Mouse (Mus musculus) MEL (cell line): Measurements from ENCODE around the gene Hoxc10. TPM values are rescaled to one million over a fixed set of nuclear protein-coding genes. Genes with fewer than 3 reads are reported as not detected.

Experiments used
- DNase-seq: peaks from one replicate; pipeline ENCODE4 v3.0.0; 2011; ENCODE audit warnings: low read depth, low spot score
- H3K27ac ChIP-seq: 2 replicates; pipeline ENCODE4 v1.5.1; 2012; ENCODE audit warnings: low read depth, mild to moderate bottlenecking, control low read depth, low read length, moderate library complexity; ENCODE audit not compliant: control insufficient read depth
- H3K27me3 ChIP-seq, 2 experiments: fragments of 150-350 bp in 1 of 2; sonication (generic) in 1 of 2; 2 replicates each; pipeline ENCODE4 v1.6.1; 2012; ENCODE audit warnings: low read length in 2 of 2, mild to moderate bottlenecking in 2 of 2, improper control_type of control experiment in 1 of 2, moderate library complexity in 1 of 2; ENCODE audit not compliant: insufficient read depth in 2 of 2, control insufficient read depth in 1 of 2
- H3K36me3 ChIP-seq, 2 experiments: 2 replicates each; pipeline ENCODE4 v1.6.1; 2012 to 2014; ENCODE audit warnings: low read length in 2 of 2, improper control_type of control experiment in 1 of 2, inconsistent platforms in 1 of 2, mild to moderate bottlenecking in 1 of 2; ENCODE audit not compliant: insufficient read depth in 2 of 2, control insufficient read depth in 1 of 2
- H3K4me1 ChIP-seq, 2 experiments: fragments of 150-350 bp in 1 of 2; sonication (generic) in 1 of 2; 2 replicates each; pipeline ENCODE4 v1.6.1; 2012; ENCODE audit warnings: low read length in 2 of 2, improper control_type of control experiment in 1 of 2, mild to moderate bottlenecking in 1 of 2; ENCODE audit not compliant: insufficient read depth in 2 of 2, control insufficient read depth in 1 of 2
- H3K4me3 ChIP-seq, 2 experiments: fragments of 150-350 bp in 1 of 2; sonication (generic) in 1 of 2; 2 replicates each; pipeline ENCODE4 v1.5.1; 2012; ENCODE audit warnings: low read depth in 2 of 2, low read length in 2 of 2, mild to moderate bottlenecking in 2 of 2, moderate library complexity in 2 of 2, control low read depth in 1 of 2, improper control_type of control experiment in 1 of 2; ENCODE audit not compliant: control insufficient read depth in 1 of 2, insufficient read depth in 1 of 2
- H3K79me2 ChIP-seq: 2 replicates; pipeline ENCODE4 v1.6.1; 2012; ENCODE audit warnings: mild to moderate bottlenecking, low read length, moderate library complexity; ENCODE audit not compliant: control insufficient read depth, poor library complexity, insufficient read depth
- H3K9ac ChIP-seq: 2 replicates; pipeline ENCODE4 v1.6.1; 2012; ENCODE audit warnings: low read depth, mild to moderate bottlenecking, control low read depth, low read length, moderate library complexity; ENCODE audit not compliant: control insufficient read depth, poor library complexity, severe bottlenecking
- H3K9me3 ChIP-seq: fragments of 150-350 bp; sonication (generic); replicated peaks from 2 replicates; pipeline ENCODE4 v1.6.1; 2012; ENCODE audit warnings: mild to moderate bottlenecking, low read length, improper control_type of control experiment, moderate library complexity; ENCODE audit not compliant: insufficient read depth
- BHLHE40 ChIP-seq: IDR thresholded peaks from 2 replicates; pipeline ENCODE4 v1.6.1; 2012; ENCODE audit warnings: low read depth, mild to moderate bottlenecking, inconsistent platforms, low read length, improper control_type of control experiment, borderline replicate concordance
- CHD1 ChIP-seq: IDR thresholded peaks from 2 replicates; pipeline ENCODE4 v1.6.1; 2012; ENCODE audit warnings: low read depth, mild to moderate bottlenecking, inconsistent platforms, low read length, improper control_type of control experiment
- E2F4 ChIP-seq: IDR thresholded peaks from 2 replicates; pipeline ENCODE4 v1.6.1; 2011; ENCODE audit warnings: low read depth, low read length, improper control_type of control experiment, borderline replicate concordance
- ELF1 ChIP-seq: IDR thresholded peaks from 2 replicates; pipeline ENCODE4 v1.6.1; 2014; ENCODE audit warnings: low read depth, mild to moderate bottlenecking, inconsistent platforms, low read length, improper control_type of control experiment, moderate library complexity
- EP300 ChIP-seq, 2 experiments: IDR thresholded peaks; 2 replicates each; pipeline ENCODE4 v1.6.1; 2011; ENCODE audit warnings: improper control_type of control experiment in 2 of 2, low read length in 2 of 2, low read depth in 1 of 2, mild to moderate bottlenecking in 1 of 2
- ETS1 ChIP-seq: IDR thresholded peaks from 2 replicates; pipeline ENCODE4 v1.6.1; 2012; ENCODE audit warnings: low read depth, mild to moderate bottlenecking, inconsistent platforms, low read length, improper control_type of control experiment, moderate library complexity
- GABPA ChIP-seq: IDR thresholded peaks from 2 replicates; pipeline ENCODE4 v1.6.1; 2012; ENCODE audit warnings: low read depth, mild to moderate bottlenecking, inconsistent platforms, low read length, improper control_type of control experiment, moderate library complexity
- GATA1 ChIP-seq: IDR thresholded peaks from 2 replicates; pipeline ENCODE4 v1.6.1; 2011; ENCODE audit warnings: low read depth, low read length, improper control_type of control experiment
- JUND ChIP-seq: IDR thresholded peaks from 2 replicates; pipeline ENCODE4 v1.6.1; 2011; ENCODE audit warnings: low read depth, mild to moderate bottlenecking, improper control_type of control experiment, low read length
- MAZ ChIP-seq: IDR thresholded peaks from 2 replicates; pipeline ENCODE4 v1.6.1; 2012; ENCODE audit warnings: low read depth, mild to moderate bottlenecking, inconsistent platforms, low read length, improper control_type of control experiment
- MEF2A ChIP-seq: IDR thresholded peaks from 2 replicates; pipeline ENCODE4 v1.6.1; 2014; ENCODE audit warnings: low read depth, mild to moderate bottlenecking, inconsistent platforms, low read length, improper control_type of control experiment; ENCODE audit not compliant: poor library complexity, insufficient replicate concordance, severe bottlenecking; ENCODE audit errors: extremely low read depth
- MXI1 ChIP-seq: IDR thresholded peaks from 2 replicates; pipeline ENCODE4 v1.6.1; 2011; ENCODE audit warnings: mild to moderate bottlenecking, low read depth, low read length, improper control_type of control experiment
- MYB ChIP-seq: IDR thresholded peaks from 2 replicates; pipeline ENCODE4 v1.6.1; 2011; ENCODE audit warnings: mild to moderate bottlenecking, low read depth, low read length, improper control_type of control experiment
- MYC ChIP-seq: IDR thresholded peaks from 2 replicates; pipeline ENCODE4 v1.6.1; 2011; ENCODE audit warnings: low read depth, mild to moderate bottlenecking, low read length, improper control_type of control experiment, moderate library complexity
- NELFE ChIP-seq: IDR thresholded peaks from 2 replicates; pipeline ENCODE4 v1.6.1; 2011; ENCODE audit warnings: low read depth, low read length, improper control_type of control experiment
- NRF1 ChIP-seq: IDR thresholded peaks from 2 replicates; pipeline ENCODE4 v1.6.1; 2014; ENCODE audit warnings: low read depth, mild to moderate bottlenecking, inconsistent platforms, low read length, improper control_type of control experiment, moderate library complexity; ENCODE audit not compliant: poor library complexity, insufficient read depth, severe bottlenecking
- RAD21 ChIP-seq: IDR thresholded peaks from 2 replicates; pipeline ENCODE4 v1.6.1; 2011; ENCODE audit warnings: mild to moderate bottlenecking, low read depth, low read length, improper control_type of control experiment
- SIN3A ChIP-seq: IDR thresholded peaks from 2 replicates; pipeline ENCODE4 v1.6.1; 2012; ENCODE audit warnings: low read length, improper control_type of control experiment, inconsistent platforms
- TAL1 ChIP-seq: IDR thresholded peaks from 2 replicates; pipeline ENCODE4 v1.6.1; 2012; ENCODE audit warnings: mild to moderate bottlenecking, inconsistent platforms, low read length, moderate library complexity, mixed read lengths
- USF1 ChIP-seq: IDR thresholded peaks from 2 replicates; pipeline ENCODE4 v1.6.1; 2014; ENCODE audit warnings: low read depth, mild to moderate bottlenecking, inconsistent platforms, low read length, improper control_type of control experiment, moderate library complexity
- USF2 ChIP-seq, 2 experiments: IDR thresholded peaks; 2 replicates each; pipeline ENCODE4 v1.6.1; 2011 to 2012; ENCODE audit warnings: improper control_type of control experiment in 2 of 2, low read length in 2 of 2, borderline replicate concordance in 1 of 2, inconsistent platforms in 1 of 2, low read depth in 1 of 2, mild to moderate bottlenecking in 1 of 2; ENCODE audit not compliant: insufficient read depth in 1 of 2
- ZC3H11A ChIP-seq: IDR thresholded peaks from 2 replicates; pipeline ENCODE4 v1.6.1; 2012; ENCODE audit warnings: low read depth, mild to moderate bottlenecking, inconsistent platforms, low read length, improper control_type of control experiment
- ZNF384 ChIP-seq: IDR thresholded peaks from 2 replicates; pipeline ENCODE4 v1.6.1; 2012; ENCODE audit warnings: low read depth, mild to moderate bottlenecking, inconsistent platforms, low read length, improper control_type of control experiment
- polyA plus RNA-seq, 2 experiments: library from polyadenylated mRNA; stranded (reverse) in 1 of 2; unstranded in 1 of 2; fragments of >175 nt in 1 of 2; fragments of >200 nt in 1 of 2; gene quantifications; 2 replicates each; pipeline versions ENCODE4 v1.2.1 to v1.2.4; 2012; ENCODE audit warnings: low replicate concordance in 2 of 2, low read depth in 1 of 2; ENCODE audit not compliant: insufficient read length in 2 of 2, insufficient read depth in 1 of 2, missing spikeins in 1 of 2
- total RNA-seq: library from RNA; depleted of rRNA; stranded (reverse); fragments of 300-350 nt; gene quantifications from 2 replicates; pipeline ENCODE4 v1.2.3, GENCODE M21; 2012

Gene Hoxc10
- total and polyA plus RNA-seq, 3 experiments, result 6.8 to 24.8 TPM; not detected in 1

GRCm38 (mm10) chr15:102955007-102955382 is 11.6 kb upstream of the Hoxc10 start:
- Histone ChIP-seq H3K36me3 (no peaks in the 10 kb centered on the region), H3K27ac (no peak overlapping the region), H3K4me1 (no peaks in the 10 kb centered on the region), H3K9me3 (no peaks in the 10 kb centered on the region), H3K9ac (no peak overlapping the region), H3K27me3 (peaks cover 28 to 49% of the 10 kb centered on the region in 2 experiments), H3K79me2 (no peaks in the 10 kb centered on the region), H3K4me3 (no peak overlapping the region)
- TF ChIP-seq ETS1, result no peak
- no peak for TF ChIP-seq NRF1
- DNase-seq, result no peak

DNA sequence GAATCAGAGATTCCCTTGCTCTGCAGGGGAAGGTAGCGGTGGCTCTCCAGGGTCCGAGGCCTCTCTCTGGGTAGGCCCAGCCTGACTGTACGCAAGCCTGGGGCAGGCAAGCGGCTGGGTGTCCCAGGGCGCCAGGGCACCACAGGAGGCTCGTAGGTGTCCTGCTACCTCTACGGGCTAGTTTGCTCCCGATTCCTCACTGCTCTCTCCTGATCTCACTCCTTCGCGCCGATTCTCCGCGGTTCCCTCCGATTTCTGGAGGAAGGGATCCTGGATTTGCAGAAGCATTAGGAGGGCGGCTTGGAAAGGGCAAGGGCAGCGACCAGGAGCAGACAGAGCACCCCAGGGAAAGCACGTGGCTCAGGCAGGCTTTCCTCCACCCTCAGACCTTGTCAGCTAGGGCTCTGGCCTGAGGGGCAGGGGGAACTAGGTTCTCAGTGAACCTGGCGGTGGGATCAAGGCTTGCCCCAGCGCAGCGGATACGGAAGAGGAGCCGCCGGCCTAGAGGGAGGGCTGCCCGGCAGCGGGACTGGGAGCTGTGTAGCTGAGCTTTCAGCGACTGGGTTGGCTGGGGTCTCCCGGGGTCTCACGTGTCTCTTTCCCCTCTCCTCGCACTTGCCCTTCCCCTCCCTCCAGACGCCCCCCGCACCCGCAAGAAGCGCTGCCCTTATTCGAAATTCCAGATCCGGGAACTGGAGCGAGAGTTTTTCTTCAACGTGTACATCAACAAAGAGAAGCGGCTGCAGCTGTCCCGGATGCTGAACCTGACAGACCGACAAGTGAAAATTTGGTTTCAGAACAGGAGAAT is 10.6 kb upstream of the Hoxc10 start:
- Histone ChIP-seq H3K36me3 (no peaks in the 10 kb centered on the region), H3K9me3 (no peaks in the 10 kb centered on the region), H3K4me1 (no peaks in the 10 kb centered on the region), H3K79me2 (no peaks in the 10 kb centered on the region), H3K9ac (no peak overlapping the region), H3K4me3 (no peak overlapping the region), H3K27me3 (peaks cover 32 to 54% of the 10 kb centered on the region in 2 experiments), H3K27ac (no peak overlapping the region)
- no peak for DNase-seq
- TF ChIP-seq BHLHE40, result no peak
- TF ChIP-seq SIN3A, result no peak
- TF ChIP-seq MAZ, result no peak
- no peak for TF ChIP-seq ETS1
- no peak for TF ChIP-seq MYC
- TF ChIP-seq RAD21, result no peak
- TF ChIP-seq GATA1, result no peak
- TF ChIP-seq CHD1, result no peak
- no peak for TF ChIP-seq USF2 (IDR thresholded peaks at IDR 0.05; ENCODE audit: borderline replicate concordance in 1 of 2, insufficient read depth in 1 of 2, low read depth in 1 of 2, low read length in 2 of 2)

- H3K36me3 ChIP-seq, result no peaks in the 10 kb centered on the region
- no peaks in the 10 kb centered on the region for H3K79me2 ChIP-seq
These were observed 9.7 kb upstream of the Hoxc10 start for GRCm38 (mm10) chr15:102956906-102957305.

More at GRCm38 (mm10) chr15:102956906-102957305, 9.7 kb upstream of the Hoxc10 start:
- Histone ChIP-seq H3K9ac (no peak overlapping the region), H3K4me1 (no peaks in the 10 kb centered on the region), H3K4me3 (no peak overlapping the region), H3K9me3 (no peaks in the 10 kb centered on the region), H3K27ac (no peak overlapping the region), H3K27me3 (peaks cover 31 to 55% of the 10 kb centered on the region in 2 experiments)
- no peak for DNase-seq
- TF ChIP-seq E2F4, result no peak
- TF ChIP-seq CHD1, result no peak
- TF ChIP-seq GABPA, result no peak
- TF ChIP-seq MYB, result no peak
- no peak for TF ChIP-seq ZC3H11A
- no peak for TF ChIP-seq SIN3A
- TF ChIP-seq RAD21, result no peak
- no peak for TF ChIP-seq JUND
- no peak for TF ChIP-seq MAZ
- TF ChIP-seq USF2 (IDR thresholded peaks at IDR 0.05; ENCODE audit: borderline replicate concordance in 1 of 2, insufficient read depth in 1 of 2, low read depth in 1 of 2, low read length in 2 of 2), result no peak
- TF ChIP-seq MXI1, result no peak
- no peak for TF ChIP-seq TAL1
- TF ChIP-seq USF1, result no peak
- TF ChIP-seq EP300 (IDR thresholded peaks at IDR 0.05; ENCODE audit: low read depth in 1 of 2, low read length in 2 of 2), result no peak
- no peak for TF ChIP-seq BHLHE40
- no peak for TF ChIP-seq NELFE
- TF ChIP-seq MEF2A, result no peak
- TF ChIP-seq ZNF384, result no peak
- TF ChIP-seq ELF1, result no peak
- TF ChIP-seq GATA1, result no peak
